Mouse (Mus musculus): ENCODE measurements around the gene Cby1. TPM values are rescaled to one million over a fixed set of nuclear protein-coding genes. Genes with fewer than 3 reads are reported as not detected.
A peak's percentile ranks its signal among the peaks of the same experiment; 100 is the strongest.

The Cby1 gene
- polyA plus RNA-seq, 1 experiment from 2014 or later = 70.8 TPM

- no peak for ATAC-seq (ENCODE audit: insufficient read depth, low FRiP score, low TSS enrichment)
- H3K9ac ChIP-seq (ENCODE audit: low read length) = peak overlapping the region; percentile 5
- no peak overlapping the region for H3K27ac ChIP-seq (ENCODE audit: low read depth, low read length)
- no peak for DNase-seq (ENCODE audit: low spot score)
- H3K9me3 ChIP-seq (ENCODE audit: control insufficient read depth, low read length) = no peaks in the 10 kb centered on the region
- H3K36me3 ChIP-seq (ENCODE audit: control insufficient read depth, insufficient read depth, low read length) = no peaks in the 10 kb centered on the region
- H3K4me1 ChIP-seq (ENCODE audit: control insufficient read depth, insufficient read depth, low read length) = peaks cover 26% of the 10 kb centered on the region
- 89% methylated on average over 6 of the region's 6 CpGs for WGBS
- peak overlapping the region; percentile 48 for H3K4me2 ChIP-seq (ENCODE audit: low read depth)
- H3K4me3 ChIP-seq (ENCODE audit: low read depth, low read length) = no peak overlapping the region
- H3K27me3 ChIP-seq (ENCODE audit: control insufficient read depth, insufficient read depth, low read length) = no peaks in the 10 kb centered on the region
These were observed 25.6 kb downstream of the Cby1 start for GRCm38 (mm10) chr15:79684616-79685015.

- H3K4me2 ChIP-seq (ENCODE audit: low read depth) = peak overlapping the region; percentile 48
- H3K9ac ChIP-seq (ENCODE audit: low read length) = peak overlapping the region; percentile 5
- WGBS = 41% methylated on average over 6 of the region's 6 CpGs
- peak overlapping the region; percentile 16; the same call in 1 of the 2 replicates for H3K4me3 ChIP-seq (ENCODE audit: low read depth, low read length)
- H3K27ac ChIP-seq (ENCODE audit: low read depth, low read length) = no peak overlapping the region
- DNase-seq (ENCODE audit: low spot score) (no peak), ATAC-seq (ENCODE audit: insufficient read depth, low FRiP score, low TSS enrichment) (no peak)
- no peaks in the 10 kb centered on the region for H3K27me3 ChIP-seq (ENCODE audit: control insufficient read depth, insufficient read depth, low read length)
- no peaks in the 10 kb centered on the region for H3K9me3 ChIP-seq (ENCODE audit: control insufficient read depth, low read length)
- no peaks in the 10 kb centered on the region for H3K36me3 ChIP-seq (ENCODE audit: control insufficient read depth, insufficient read depth, low read length)
- H3K4me1 ChIP-seq (ENCODE audit: control insufficient read depth, insufficient read depth, low read length) = peaks cover 26% of the 10 kb centered on the region
These were observed 26.2 kb downstream of the Cby1 start for GRCm38 (mm10) chr15:79685141-79685641.

- ATAC-seq (ENCODE audit: insufficient read depth, low FRiP score, low TSS enrichment) = no peak
- H3K36me3 ChIP-seq (ENCODE audit: control insufficient read depth, insufficient read depth, low read length) = no peaks in the 10 kb centered on the region
- peaks cover 26% of the 10 kb centered on the region for H3K4me1 ChIP-seq (ENCODE audit: control insufficient read depth, insufficient read depth, low read length)
- peak overlapping the region; percentile 48 for H3K9ac ChIP-seq (ENCODE audit: low read length)
- peak overlapping the region; percentile 48 for H3K4me2 ChIP-seq (ENCODE audit: low read depth)
- DNase-seq (ENCODE audit: low spot score) = no peak
- 20% methylated on average over 15 of the region's 15 CpGs for WGBS
- no peaks in the 10 kb centered on the region for H3K9me3 ChIP-seq (ENCODE audit: control insufficient read depth, low read length)
- H3K27ac ChIP-seq (ENCODE audit: low read depth, low read length) = no peak overlapping the region
- H3K27me3 ChIP-seq (ENCODE audit: control insufficient read depth, insufficient read depth, low read length) = no peaks in the 10 kb centered on the region
- peak overlapping the region; percentile 85 for H3K4me3 ChIP-seq (ENCODE audit: low read depth, low read length)
These were observed 27.3 kb downstream of the Cby1 start for GRCm38 (mm10) chr15:79686046-79686869.

GRCm38 (mm10) chr15:79687175-79687574 is 28.2 kb downstream of the Cby1 start:
- Histone ChIP-seq H3K9me3 (ENCODE audit: control insufficient read depth, low read length) (no peaks in the 10 kb centered on the region), H3K4me3 (ENCODE audit: low read depth, low read length) (peak overlapping the region; percentile 85), H3K36me3 (ENCODE audit: control insufficient read depth, insufficient read depth, low read length) (no peaks in the 10 kb centered on the region), H3K9ac (ENCODE audit: low read length) (peak overlapping the region; percentile 89), H3K27me3 (ENCODE audit: control insufficient read depth, insufficient read depth, low read length) (no peaks in the 10 kb centered on the region), H3K4me2 (ENCODE audit: low read depth) (peak overlapping the region; percentile 48), H3K27ac (ENCODE audit: low read depth, low read length) (peak overlapping the region; percentile 89), H3K4me1 (ENCODE audit: control insufficient read depth, insufficient read depth, low read length) (peaks cover 32% of the 10 kb centered on the region)
- no peak for DNase-seq (ENCODE audit: low spot score)
- 0% methylated on average over 33 of the region's 33 CpGs for WGBS
- no peak for ATAC-seq (ENCODE audit: insufficient read depth, low FRiP score, low TSS enrichment)

GRCm38 (mm10) chr15:79687646-79688267 is 28.8 kb downstream of the Cby1 start, which contains the start of gene Josd1:
TSS of gene Josd1 (minus strand) at chr15:79687919.
- no peaks in the 10 kb centered on the region for H3K27me3 ChIP-seq (ENCODE audit: control insufficient read depth, insufficient read depth, low read length)
- peak; percentile 49; the same call in 1 of the 2 replicates for ATAC-seq (ENCODE audit: insufficient read depth, low FRiP score, low TSS enrichment)
- H3K9me3 ChIP-seq (ENCODE audit: control insufficient read depth, low read length) = no peaks in the 10 kb centered on the region
- H3K9ac ChIP-seq (ENCODE audit: low read length) = peak within 1 kb of the TSS; percentile 89
- peaks cover 32% of the 10 kb centered on the region for H3K4me1 ChIP-seq (ENCODE audit: control insufficient read depth, insufficient read depth, low read length)
- peak within 1 kb of the TSS; percentile 48 for H3K4me2 ChIP-seq (ENCODE audit: low read depth)
- no peaks in the 10 kb centered on the region for H3K36me3 ChIP-seq (ENCODE audit: control insufficient read depth, insufficient read depth, low read length)
- H3K4me3 ChIP-seq (ENCODE audit: low read depth, low read length) = peak within 1 kb of the TSS; percentile 85
- peak; percentile 92 for DNase-seq (ENCODE audit: low spot score)
- under 1% methylated on average over 70 of the region's 72 CpGs for WGBS
- H3K27ac ChIP-seq (ENCODE audit: low read depth, low read length) = peak within 1 kb of the TSS; percentile 89

GRCm38 (mm10) chr15:79688268-79688956 is 29.4 kb downstream of the Cby1 start:
- ATAC-seq (ENCODE audit: insufficient read depth, low FRiP score, low TSS enrichment) = no peak
- Histone ChIP-seq H3K27me3 (ENCODE audit: control insufficient read depth, insufficient read depth, low read length) (no peaks in the 10 kb centered on the region), H3K9ac (ENCODE audit: low read length) (peak overlapping the region; percentile 89; the same call in 1 of the 2 replicates), H3K27ac (ENCODE audit: low read depth, low read length) (peak overlapping the region; percentile 89), H3K4me3 (ENCODE audit: low read depth, low read length) (peak overlapping the region; percentile 85), H3K9me3 (ENCODE audit: control insufficient read depth, low read length) (no peaks in the 10 kb centered on the region), H3K4me2 (ENCODE audit: low read depth) (peak overlapping the region; percentile 48), H3K36me3 (ENCODE audit: control insufficient read depth, insufficient read depth, low read length) (no peaks in the 10 kb centered on the region), H3K4me1 (ENCODE audit: control insufficient read depth, insufficient read depth, low read length) (peaks cover 32% of the 10 kb centered on the region)
- no peak for DNase-seq (ENCODE audit: low spot score)
- WGBS = 5% methylated on average over 8 of the region's 8 CpGs

- DNase-seq (ENCODE audit: low spot score) (no peak), ATAC-seq (ENCODE audit: insufficient read depth, low FRiP score, low TSS enrichment) (no peak)
- WGBS = 17% methylated on average over 24 of the region's 24 CpGs
- no peaks in the 10 kb centered on the region for H3K36me3 ChIP-seq (ENCODE audit: control insufficient read depth, insufficient read depth, low read length)
- H3K9me3 ChIP-seq (ENCODE audit: control insufficient read depth, low read length) = no peaks in the 10 kb centered on the region
- H3K27me3 ChIP-seq (ENCODE audit: control insufficient read depth, insufficient read depth, low read length) = no peaks in the 10 kb centered on the region
- no peak overlapping the region for H3K27ac ChIP-seq (ENCODE audit: low read depth, low read length)
- peak overlapping the region; percentile 81 for H3K4me3 ChIP-seq (ENCODE audit: low read depth, low read length)
- H3K9ac ChIP-seq (ENCODE audit: low read length) = no peak overlapping the region
- H3K4me2 ChIP-seq (ENCODE audit: low read depth) = peak overlapping the region; percentile 52
- H3K4me1 ChIP-seq (ENCODE audit: control insufficient read depth, insufficient read depth, low read length) = peaks cover 24% of the 10 kb centered on the region
These were observed 30.8 kb downstream of the Cby1 start for GRCm38 (mm10) chr15:79689662-79690425.
